Mouse (Mus musculus) ES-Bruce4 (cell line): ENCODE data around the gene Syne3.
A peak's percentile ranks its signal among the peaks of the same experiment; 100 is the strongest.

Source experiments
- CTCF ChIP-seq: IDR thresholded peaks from one replicate; pipeline ENCODE4 v1.8.1; 2011; ENCODE audit warnings: low read depth, low read length
- EP300 ChIP-seq: IDR thresholded peaks from 2 replicates; pipeline ENCODE4 v1.6.1; 2011; ENCODE audit warnings: low read depth, low read length; ENCODE audit not compliant: insufficient read depth
- POLR2A ChIP-seq: IDR thresholded peaks from one replicate; pipeline ENCODE4 v1.8.1; 2011; ENCODE audit warnings: low read length; ENCODE audit not compliant: insufficient read depth

- TF ChIP-seq CTCF (peak; percentile 60), POLR2A (no peak), EP300 (no peak)
Observed at GRCm38 (mm10) chr12:104933217-104933616, 76.4 kb downstream of the Syne3 start.
